Mouse (Mus musculus) testis, adult 2 months (tissue): ENCODE data around the gene Psmd4.

ENCODE experiments used
- CTCF ChIP-seq: fragments of 200-500 bp; IDR thresholded peaks from 2 replicates; pipeline ENCODE4 v1.5.1; 2012; ENCODE audit warnings: low read depth, mild to moderate bottlenecking, inconsistent platforms, low read length, moderate library complexity; ENCODE audit not compliant: control insufficient read depth, insufficient read depth, insufficient replicate concordance
- POLR2A ChIP-seq: fragments of 200-500 bp; IDR thresholded peaks from 2 replicates; pipeline ENCODE4 v1.6.1; 2012; ENCODE audit warnings: low read depth, mild to moderate bottlenecking, inconsistent platforms, low read length, moderate library complexity; ENCODE audit not compliant: control insufficient read depth

GRCm38 (mm10) chr3:94984312-94984711 is 58.1 kb downstream of the Psmd4 start:
- TF ChIP-seq CTCF (no peak), POLR2A (no peak)
